Mouse (Mus musculus) heart, embryonic 11.5 days (tissue): ENCODE measurements at regions not wholly inside any gene's neighbourhood (a gene's known extent, or its start where the extent isn't known, plus 50 kb on each side); places are given as distances from the start of the nearest gene placed in this dataset.

ENCODE experiments used
- ATAC-seq: fragments of 200-750 bp; cut with Nextera tagmentation; replicated peaks from 2 replicates; pipeline ENCODE4 v1.8.0; 2017; ENCODE audit warnings: moderate library complexity; ENCODE audit not compliant: insufficient number of reproducible peaks, low FRiP score, low TSS enrichment
- H3K27ac ChIP-seq: fragments of 300-500 bp; sonication (generic); 2 replicates; pipeline ENCODE4 v1.5.1; 2014; ENCODE audit warnings: mild to moderate bottlenecking, low read depth, low read length
- H3K27me3 ChIP-seq: fragments of 300-500 bp; sonication (generic); 2 replicates; pipeline ENCODE4 v1.6.1; 2014; ENCODE audit warnings: mild to moderate bottlenecking, low read length, mixed read lengths; ENCODE audit not compliant: control insufficient read depth, insufficient read depth
- H3K36me3 ChIP-seq: fragments of 300-500 bp; sonication (generic); 2 replicates; pipeline ENCODE4 v1.6.1; 2014; ENCODE audit warnings: mild to moderate bottlenecking, low read length, moderate library complexity, mixed read lengths; ENCODE audit not compliant: control insufficient read depth, insufficient read depth
- H3K4me1 ChIP-seq: fragments of 300-500 bp; sonication (generic); 2 replicates; pipeline ENCODE4 v1.6.1; 2014; ENCODE audit warnings: low read length; ENCODE audit not compliant: control insufficient read depth, insufficient read depth
- H3K4me2 ChIP-seq: fragments of 300-500 bp; sonication (generic); 2 replicates; pipeline ENCODE4 v1.6.1; 2014; ENCODE audit warnings: mild to moderate bottlenecking, moderate library complexity
- H3K4me3 ChIP-seq: fragments of 300-500 bp; sonication (generic); 2 replicates; pipeline ENCODE4 v1.5.1; 2014; ENCODE audit warnings: low read depth, low read length
- H3K9ac ChIP-seq: fragments of 300-500 bp; sonication (generic); 2 replicates; pipeline ENCODE4 v1.6.1; 2014; ENCODE audit warnings: mild to moderate bottlenecking, low read depth, low read length, moderate library complexity
- H3K9me3 ChIP-seq: fragments of 300-500 bp; sonication (generic); replicated peaks from 2 replicates; pipeline ENCODE4 v1.6.1; 2016; ENCODE audit warnings: low read length; ENCODE audit not compliant: control insufficient read depth
- WGBS: fragments of 180-500 bp; shearing (Covaris S2); extraction: QIAGEN DNeasy Blood & Tissue Kit; methylation state at CpG from one replicate; pipeline ENCODE4 v1.1.7; 2014; ENCODE audit not compliant: insufficient replicate concordance; 5-methylcytosine and 5-hydroxymethylcytosine counted together

DNA sequence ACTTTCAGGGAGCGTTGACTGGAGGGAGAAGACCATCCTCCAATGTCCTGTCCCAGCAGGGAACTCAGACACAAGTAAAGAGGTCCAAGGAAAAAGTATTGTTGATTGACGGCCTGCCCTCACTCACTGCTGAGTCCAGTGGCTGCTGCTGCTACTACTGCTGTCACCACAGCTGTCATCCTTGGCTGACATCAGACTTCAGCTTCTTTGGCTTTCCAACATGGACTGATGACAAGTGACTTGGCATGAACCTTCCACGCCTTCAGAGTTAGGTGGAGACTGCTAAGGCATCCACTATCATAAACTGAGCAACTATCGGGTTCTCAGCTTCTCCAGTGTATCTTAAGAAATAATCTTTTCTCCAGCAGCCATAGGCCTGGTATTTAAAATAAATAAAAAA lies 595.9 kb upstream of the Adamts9 start:
- no peak overlapping the region for H3K27ac ChIP-seq
- H3K36me3 ChIP-seq: no peaks in the 10 kb centered on the region
- 61% methylated on average over 4 of the region's 4 CpGs for WGBS
- H3K4me1 ChIP-seq: no peaks in the 10 kb centered on the region
- H3K4me2 ChIP-seq: no peak overlapping the region
- no peaks in the 10 kb centered on the region for H3K27me3 ChIP-seq
- no peaks in the 10 kb centered on the region for H3K9me3 ChIP-seq
- no peak overlapping the region for H3K4me3 ChIP-seq
- H3K9ac ChIP-seq: no peak overlapping the region
- ATAC-seq: no peak

DNA sequence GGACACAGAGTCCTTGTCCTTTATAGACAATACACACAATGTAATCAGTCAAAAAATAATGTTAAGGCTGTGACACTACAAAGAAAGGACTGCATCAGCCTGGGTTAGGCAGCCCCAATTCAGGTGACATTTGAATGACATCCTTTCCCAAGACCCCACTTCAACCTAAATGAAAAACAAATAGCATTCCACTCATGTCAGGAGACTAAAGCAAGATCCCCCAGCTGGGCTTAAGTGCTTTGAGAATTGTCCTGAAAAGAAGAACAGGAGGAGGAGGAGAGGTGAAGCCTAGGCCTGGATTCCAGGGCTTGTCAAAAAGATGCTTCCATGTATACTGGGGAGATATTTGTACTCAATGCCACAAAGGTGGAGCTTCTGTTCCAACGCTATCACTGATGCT lies 594.7 kb upstream of the Adamts9 start:
- Histone ChIP-seq H3K27ac (no peak overlapping the region), H3K4me2 (no peak overlapping the region), H3K27me3 (no peaks in the 10 kb centered on the region), H3K36me3 (no peaks in the 10 kb centered on the region), H3K4me3 (no peak overlapping the region), H3K4me1 (no peaks in the 10 kb centered on the region), H3K9ac (no peak overlapping the region), H3K9me3 (no peaks in the 10 kb centered on the region)
- WGBS: 68% methylated on average over 1 of the region's 1 CpGs
- no peak for ATAC-seq

DNA sequence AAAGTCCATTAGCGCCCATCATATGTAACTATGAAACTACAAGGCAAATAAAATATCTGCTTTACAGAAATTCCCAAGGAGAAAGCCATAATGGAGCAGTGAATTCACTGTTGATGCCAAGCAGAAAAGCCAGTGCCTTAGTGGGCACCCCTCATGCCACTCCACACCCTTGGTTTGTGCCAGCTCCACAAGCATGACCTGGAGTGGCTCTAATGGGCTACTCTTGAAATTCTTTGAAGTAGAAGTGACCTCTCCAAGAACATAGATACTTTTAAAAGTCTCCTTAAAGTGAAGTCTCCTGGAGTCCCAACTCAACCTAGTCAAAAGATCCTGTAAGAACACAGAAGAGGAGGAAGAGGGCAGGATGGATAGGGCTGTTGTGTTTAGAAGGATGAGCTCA lies 593.8 kb upstream of the Adamts9 start:
- no peak for ATAC-seq
- no peak overlapping the region for H3K4me2 ChIP-seq
- H3K27ac ChIP-seq: no peak overlapping the region
- no peaks in the 10 kb centered on the region for H3K27me3 ChIP-seq
- no peak overlapping the region for H3K4me3 ChIP-seq
- H3K36me3 ChIP-seq: no peaks in the 10 kb centered on the region
- H3K4me1 ChIP-seq: no peaks in the 10 kb centered on the region
- WGBS: 86% methylated on average over 1 of the region's 1 CpGs
- no peaks in the 10 kb centered on the region for H3K9me3 ChIP-seq
- H3K9ac ChIP-seq: no peak overlapping the region

DNA sequence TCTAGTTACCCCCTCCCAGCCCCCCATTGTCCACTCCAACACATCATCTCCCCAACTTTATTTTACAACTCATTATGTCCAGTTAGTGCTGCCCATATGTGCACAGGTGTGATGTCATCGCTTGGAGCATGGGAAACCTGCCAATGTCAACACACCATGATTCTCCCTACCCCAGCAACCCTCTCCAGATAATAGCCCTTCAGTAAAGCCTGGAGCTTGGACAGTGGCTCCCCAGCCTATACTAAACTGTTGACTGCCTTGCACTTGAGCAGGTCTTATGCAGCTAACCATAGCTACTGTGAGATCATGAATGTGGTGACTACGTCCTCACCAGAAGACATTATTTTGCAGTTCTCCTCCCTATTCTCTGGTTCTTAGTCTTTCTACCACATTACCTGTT lies 570.5 kb upstream of the Adamts9 start:
- Histone ChIP-seq H3K9me3 (no peaks in the 10 kb centered on the region), H3K4me2 (no peak overlapping the region), H3K9ac (no peak overlapping the region), H3K36me3 (no peaks in the 10 kb centered on the region), H3K27ac (no peak overlapping the region), H3K4me1 (no peaks in the 10 kb centered on the region), H3K4me3 (no peak overlapping the region), H3K27me3 (no peaks in the 10 kb centered on the region)
- no peak for ATAC-seq
- 83% methylated on average over 2 of the region's 2 CpGs for WGBS

DNA sequence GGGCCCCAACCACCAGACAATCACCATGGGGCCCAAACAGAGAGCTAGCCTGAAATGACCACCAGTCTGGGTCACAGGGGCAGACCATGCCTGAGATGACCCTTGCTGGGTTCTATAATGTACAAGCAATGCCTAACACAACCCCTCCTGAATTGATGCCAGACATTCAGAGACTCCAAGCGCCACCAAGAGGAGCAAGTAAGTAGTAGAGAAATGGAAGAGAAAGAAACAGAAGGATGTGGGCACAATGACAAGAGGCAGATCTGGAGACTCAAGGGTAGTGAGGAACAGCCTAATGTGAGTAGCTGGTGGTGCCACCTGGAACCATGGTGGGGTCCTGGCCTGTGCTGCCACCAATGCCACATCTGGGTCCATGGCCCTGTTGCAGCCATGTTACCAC lies 566.6 kb upstream of the Adamts9 start:
- Histone ChIP-seq H3K4me2 (no peak overlapping the region), H3K9ac (no peak overlapping the region), H3K27ac (no peak overlapping the region), H3K4me1 (no peaks in the 10 kb centered on the region), H3K36me3 (no peaks in the 10 kb centered on the region), H3K9me3 (no peaks in the 10 kb centered on the region), H3K27me3 (no peaks in the 10 kb centered on the region), H3K4me3 (no peak overlapping the region)
- WGBS: 39% methylated on average over 1 of the region's 1 CpGs
- ATAC-seq: no peak

DNA sequence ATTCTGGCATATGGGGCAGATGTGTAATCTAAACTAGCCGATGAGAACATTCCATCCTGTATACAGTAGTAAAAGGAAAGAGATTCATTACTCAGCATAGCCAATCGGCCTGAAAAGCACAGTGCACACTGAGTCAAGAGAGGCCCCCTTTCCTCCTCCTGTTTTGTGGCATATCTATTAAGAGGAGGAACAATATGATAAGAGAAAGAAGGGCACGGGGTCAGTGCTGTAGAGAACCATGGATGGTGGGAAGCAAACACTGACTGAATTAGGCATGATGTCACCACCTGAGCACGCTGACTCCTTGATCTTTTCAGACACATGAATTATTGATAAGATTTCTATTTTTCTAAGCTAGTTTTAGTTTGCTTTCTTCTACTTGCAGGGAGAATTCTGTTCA lies 554.5 kb upstream of the Adamts9 start:
- Histone ChIP-seq H3K27ac (no peak overlapping the region), H3K27me3 (no peaks in the 10 kb centered on the region)
- 34% methylated on average over 4 of the region's 4 CpGs for WGBS

DNA sequence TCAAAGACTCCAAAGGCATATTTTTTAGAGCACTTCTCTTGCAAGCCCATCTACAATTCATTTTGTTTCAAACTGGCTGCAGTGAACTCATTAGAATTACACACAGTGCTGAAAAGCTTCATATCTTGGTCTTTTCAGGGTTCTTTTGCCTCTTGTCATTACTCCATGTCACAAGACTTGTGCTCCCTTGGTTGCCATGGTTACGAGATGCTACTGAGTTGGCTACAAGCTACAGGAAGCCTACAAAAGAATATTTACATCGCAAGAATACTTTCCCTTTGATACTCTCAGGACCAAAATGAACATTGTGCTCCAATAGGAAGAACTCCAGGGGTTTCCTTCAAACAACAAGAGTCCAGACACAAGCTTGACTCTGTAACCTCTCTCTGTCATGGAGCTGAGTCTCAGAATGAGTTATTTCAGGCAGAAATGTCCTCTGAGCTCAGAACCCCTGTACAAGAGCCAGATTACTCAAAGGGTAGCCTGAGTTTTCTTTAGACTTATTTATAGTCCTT lies 545.2 kb upstream of the Adamts9 start:
- Histone ChIP-seq H3K36me3 (no peaks in the 10 kb centered on the region), H3K4me3 (no peak overlapping the region), H3K4me1 (no peaks in the 10 kb centered on the region), H3K27me3 (no peaks in the 10 kb centered on the region), H3K27ac (no peak overlapping the region), H3K9me3 (no peaks in the 10 kb centered on the region), H3K9ac (no peak overlapping the region), H3K4me2 (no peak overlapping the region)
- 84% methylated on average over 2 of the region's 2 CpGs for WGBS
- no peak for ATAC-seq

More for the DNA sequence above, 554.5 kb upstream of the Adamts9 start:
- no peak overlapping the region for H3K4me3 ChIP-seq
- no peaks in the 10 kb centered on the region for H3K36me3 ChIP-seq
- H3K9ac ChIP-seq: no peak overlapping the region
- no peak overlapping the region for H3K4me2 ChIP-seq
- ATAC-seq: no peak
- no peaks in the 10 kb centered on the region for H3K9me3 ChIP-seq
- H3K4me1 ChIP-seq: no peaks in the 10 kb centered on the region; the same call in 1 of the 2 replicates

DNA sequence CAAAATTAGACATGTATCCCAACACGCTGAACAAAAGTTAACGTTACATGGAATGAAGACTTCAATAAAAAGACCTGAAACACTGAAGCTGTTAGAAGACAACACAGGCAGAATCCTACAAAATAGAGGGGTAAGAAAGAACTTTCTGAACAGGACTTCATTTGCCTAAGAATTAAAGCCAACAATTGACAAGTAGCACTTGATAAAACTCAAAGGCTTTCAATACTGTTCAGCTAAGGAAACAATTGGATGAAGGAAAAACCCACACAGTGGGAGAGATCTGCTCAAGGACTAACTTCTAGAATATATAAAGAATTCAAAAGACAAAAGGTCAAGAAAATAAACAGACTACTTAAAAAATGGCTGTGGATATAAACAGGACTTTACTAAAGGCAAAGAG lies 535.2 kb upstream of the Adamts9 start:
- no peaks in the 10 kb centered on the region for H3K27me3 ChIP-seq

DNA sequence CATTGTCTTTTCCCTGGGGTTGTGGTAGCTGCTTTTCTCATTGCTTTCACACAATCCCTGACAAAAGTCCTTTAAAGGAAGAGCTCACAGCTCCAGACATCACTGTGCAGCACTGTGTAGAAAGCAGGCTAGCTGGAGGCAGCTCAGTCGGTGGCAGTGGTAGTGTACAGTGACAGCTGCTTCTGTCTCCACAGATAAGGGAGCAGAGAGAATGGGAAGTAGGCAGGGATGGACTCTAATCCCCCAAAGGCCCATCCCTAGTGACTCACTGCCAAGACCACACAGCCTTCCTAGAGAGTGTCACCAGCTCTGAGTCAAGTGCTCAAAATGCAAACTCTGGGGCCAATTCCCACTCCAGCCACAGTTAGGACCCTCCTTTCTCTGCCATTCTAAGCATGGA lies 531.7 kb upstream of the Adamts9 start:
- H3K9me3 ChIP-seq: no peaks in the 10 kb centered on the region
- peaks cover 6% of the 10 kb centered on the region; the same call in 1 of the 2 replicates for H3K4me1 ChIP-seq
- H3K27me3 ChIP-seq: no peaks in the 10 kb centered on the region
- no peak overlapping the region for H3K9ac ChIP-seq
- H3K4me2 ChIP-seq: no peak overlapping the region
- no peak overlapping the region for H3K27ac ChIP-seq
- H3K4me3 ChIP-seq: no peak overlapping the region
- no peak for ATAC-seq
- H3K36me3 ChIP-seq: no peaks in the 10 kb centered on the region
- WGBS: 15% methylated on average over 1 of the region's 1 CpGs

More for the DNA sequence above, 535.2 kb upstream of the Adamts9 start:
- peaks cover 6% of the 10 kb centered on the region; the same call in 1 of the 2 replicates for H3K4me1 ChIP-seq
- no peak for ATAC-seq
- no peak overlapping the region for H3K9ac ChIP-seq
- no peaks in the 10 kb centered on the region for H3K9me3 ChIP-seq
- H3K4me3 ChIP-seq: no peak overlapping the region
- no peak overlapping the region for H3K27ac ChIP-seq
- H3K36me3 ChIP-seq: no peaks in the 10 kb centered on the region
- 81% methylated on average over 2 of the region's 2 CpGs for WGBS
- no peak overlapping the region for H3K4me2 ChIP-seq
